Mouse (Mus musculus) heart, embryonic 15.5 days (tissue): ENCODE results near the gene Zbtb12. TPM values are rescaled to one million over a fixed set of nuclear protein-coding genes. Genes with fewer than 3 reads are reported as not detected.
"Not testable (repeated sequence)": the region's sequence is repeated elsewhere in the genome, so short reads cannot be mapped to it uniquely, and the experiment has no call there.

Experiments used
- ATAC-seq: fragments of 200-750 bp; cut with Nextera tagmentation; replicated peaks from 2 replicates; pipeline ENCODE4 v1.8.0; 2017; ENCODE audit warnings: low read depth, moderate TSS enrichment; ENCODE audit not compliant: insufficient number of reproducible peaks, insufficient read depth, low FRiP score
- H3K27ac ChIP-seq: fragments of 300-500 bp; sonication (generic); 2 replicates; pipeline ENCODE4 v1.5.1; 2015; ENCODE audit warnings: mild to moderate bottlenecking, inconsistent platforms
- H3K27me3 ChIP-seq: fragments of 300-500 bp; sonication (generic); 2 replicates; pipeline ENCODE4 v1.6.1; 2015; ENCODE audit warnings: inconsistent platforms
- H3K36me3 ChIP-seq: fragments of 300-500 bp; sonication (generic); 2 replicates; pipeline ENCODE4 v1.6.1; 2015; ENCODE audit warnings: mild to moderate bottlenecking, inconsistent platforms
- H3K4me1 ChIP-seq: fragments of 300-500 bp; sonication (generic); replicated peaks from 2 replicates; pipeline ENCODE4 v1.6.1; 2015; ENCODE audit warnings: inconsistent platforms
- H3K4me2 ChIP-seq: fragments of 300-500 bp; sonication (generic); 2 replicates; pipeline ENCODE4 v1.6.1; 2015; ENCODE audit warnings: inconsistent platforms, mild to moderate bottlenecking, moderate library complexity
- H3K4me3 ChIP-seq: fragments of 300-500 bp; sonication (generic); 2 replicates; pipeline ENCODE4 v1.5.1; 2015; ENCODE audit warnings: mild to moderate bottlenecking, inconsistent platforms
- H3K9ac ChIP-seq: fragments of 300-500 bp; sonication (generic); 2 replicates; pipeline ENCODE4 v1.6.1; 2015; ENCODE audit warnings: mild to moderate bottlenecking, inconsistent platforms
- H3K9me3 ChIP-seq: fragments of 300-500 bp; sonication (generic); replicated peaks from 2 replicates; pipeline ENCODE4 v1.6.1; 2016; ENCODE audit warnings: inconsistent platforms
- WGBS: fragments of 180-500 bp; shearing (Covaris S2); methylation state at CpG from one replicate; pipeline ENCODE4 v1.1.7; 2015; ENCODE audit warnings: mixed read lengths; 5-methylcytosine and 5-hydroxymethylcytosine counted together
- polyA plus RNA-seq: library from polyadenylated mRNA; unstranded; fragments of >200 nt; fragmentation: Nextera tagmentation; extraction: Ambion mirVana; gene quantifications from 2 replicates; pipeline ENCODE4 v1.2.1, GENCODE M21; 2015

Gene Zbtb12
- 1.1 and 1.8 TPM in 2 replicates for polyA plus RNA-seq

DNA sequence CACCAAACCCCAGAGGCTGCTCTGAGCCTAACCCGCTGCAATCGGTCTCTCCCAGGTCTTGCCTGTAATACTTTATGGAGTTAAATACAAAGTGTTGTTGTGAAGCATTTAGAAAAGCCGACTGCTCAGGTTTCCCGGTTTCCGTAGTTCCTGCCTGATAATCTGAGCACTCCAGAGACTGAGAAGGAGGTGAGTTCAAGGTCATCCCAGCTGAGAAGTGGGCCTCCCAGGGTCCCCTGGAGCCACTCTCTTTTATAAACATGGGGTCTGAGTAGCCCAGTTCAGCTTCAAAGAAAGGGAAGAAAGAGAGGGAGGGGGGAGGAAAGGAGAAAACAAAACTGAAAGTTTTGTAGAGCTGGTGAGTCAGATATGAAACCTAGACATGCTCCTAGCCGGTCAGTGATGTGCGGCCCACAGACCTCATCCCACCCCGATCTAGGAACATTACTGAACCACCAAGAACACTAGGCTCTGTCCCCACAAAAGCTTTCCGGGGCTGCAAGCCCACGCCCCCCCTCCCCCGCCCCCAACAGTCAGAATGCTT lies at the start of gene Zbtb12:
TSS of gene Zbtb12 (plus strand) at position 148 of the 544 bp plus-strand sequence.
- no peaks in the 10 kb centered on the region for H3K9me3 ChIP-seq
- 0 out of 2 replicates have a peak within 1 kb of the TSS, but pooled peaks have one; percentile 1 for H3K4me2 ChIP-seq
- H3K27ac ChIP-seq, result no peak within 1 kb of the TSS
- no peaks in the 10 kb centered on the region for H3K36me3 ChIP-seq
- H3K9ac ChIP-seq, result no peak within 1 kb of the TSS
- no peaks in the 10 kb centered on the region for H3K27me3 ChIP-seq
- no peak for ATAC-seq
- peaks cover 10% of the 10 kb centered on the region for H3K4me1 ChIP-seq
- 54% methylated on average over 11 of the region's 11 CpGs for WGBS
- H3K4me3 ChIP-seq, result no peak within 1 kb of the TSS

- H3K4me2 ChIP-seq, H3K27me3 ChIP-seq, H3K27ac ChIP-seq, H3K4me3 ChIP-seq, H3K9ac ChIP-seq, ATAC-seq, H3K9me3 ChIP-seq, H3K4me1 ChIP-seq: not testable (repeated sequence)
- H3K36me3 ChIP-seq, result peaks cover 52% of the 10 kb centered on the region
- 92% methylated on average over 1 of the region's 1 CpGs for whole genome bisulfite sequencing
These were observed 48.5 kb upstream of the Zbtb12 start for GRCm38 (mm10) chr17:34830776-34831175.

GRCm38 (mm10) chr17:34836155-34836855 lies 43.0 kb upstream of the Zbtb12 start:
- Histone ChIP-seq H3K9ac (peak overlapping the region; percentile 75), H3K27ac (peak overlapping the region; percentile 71; the same call in 1 of the 2 replicates), H3K4me2 (peak overlapping the region; percentile 99), H3K36me3 (peaks cover 32% of the 10 kb centered on the region), H3K4me3 (peak overlapping the region; percentile 92), H3K4me1 (peaks cover 20% of the 10 kb centered on the region), H3K27me3 (no peaks in the 10 kb centered on the region), H3K9me3 (no peaks in the 10 kb centered on the region)
- WGBS, result 5% methylated on average over 44 of the region's 48 CpGs
- ATAC-seq, result peak; percentile 56

DNA sequence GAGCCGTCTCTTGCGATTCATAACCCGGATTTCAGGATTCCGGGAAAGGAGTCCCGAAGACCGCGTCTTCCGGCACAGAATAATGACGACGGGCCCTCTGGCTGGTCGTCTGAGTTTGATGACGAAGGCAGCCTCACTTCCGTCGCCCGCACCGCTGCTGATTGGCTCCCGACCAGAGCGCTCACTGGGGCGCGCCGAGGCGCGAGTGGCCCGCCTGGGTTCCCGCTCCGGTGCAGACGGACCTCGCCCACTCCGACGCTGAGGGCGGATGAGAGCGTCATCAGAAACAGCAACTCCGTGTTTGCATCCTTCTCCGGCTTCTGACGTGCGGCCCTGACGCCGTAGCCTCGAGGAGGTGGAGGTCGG lies 42.4 kb upstream of the Zbtb12 start, which contains the start of the genes Stk19 and Dxo:
TSS of gene Stk19 (minus strand) at position 90 of the 366 bp plus-strand sequence.
TSS of gene Dxo (plus strand) at position 164 of the 366 bp plus-strand sequence.
- Histone ChIP-seq H3K4me2 (peak within 1 kb of the TSS; percentile 99), H3K9me3 (no peaks in the 10 kb centered on the region), H3K4me1 (peaks cover 20% of the 10 kb centered on the region), H3K27me3 (no peaks in the 10 kb centered on the region), H3K9ac (peak within 1 kb of the TSS; percentile 75), H3K4me3 (peak within 1 kb of the TSS; percentile 92), H3K27ac (peak within 1 kb of the TSS; percentile 71), H3K36me3 (peaks cover 34% of the 10 kb centered on the region)
- ATAC-seq, result peak; percentile 92
- WGBS, result under 1% methylated on average over 40 of the region's 40 CpGs

GRCm38 (mm10) chr17:34837464-34838324 lies 41.6 kb upstream of the Zbtb12 start:
- peak overlapping the region; percentile 71 for H3K27ac ChIP-seq
- ATAC-seq, result 0 out of 2 replicates have a peak, but pooled peaks have one; percentile 4

GRCm38 (mm10) chr17:34838785-34839184 lies 40.5 kb upstream of the Zbtb12 start:
- Histone ChIP-seq H3K9ac (no peak overlapping the region), H3K27me3 (no peaks in the 10 kb centered on the region), H3K4me3 (no peak overlapping the region), H3K27ac (no peak overlapping the region), H3K4me1 (peaks cover 20% of the 10 kb centered on the region), H3K4me2 (no peak overlapping the region), H3K9me3 (no peaks in the 10 kb centered on the region), H3K36me3 (peaks cover 44% of the 10 kb centered on the region)
- no peak for ATAC-seq
- 88% methylated on average over 7 of the region's 7 CpGs for WGBS

More at GRCm38 (mm10) chr17:34837464-34838324, 41.6 kb upstream of the Zbtb12 start:
- Histone ChIP-seq H3K36me3 (peaks cover 39% of the 10 kb centered on the region), H3K4me1 (peaks cover 20% of the 10 kb centered on the region), H3K4me2 (peak overlapping the region; percentile 99), H3K4me3 (peak overlapping the region; percentile 92), H3K9me3 (no peaks in the 10 kb centered on the region), H3K27me3 (no peaks in the 10 kb centered on the region), H3K9ac (peak overlapping the region; percentile 75)
- 36% methylated on average over 43 of the region's 43 CpGs for WGBS

DNA sequence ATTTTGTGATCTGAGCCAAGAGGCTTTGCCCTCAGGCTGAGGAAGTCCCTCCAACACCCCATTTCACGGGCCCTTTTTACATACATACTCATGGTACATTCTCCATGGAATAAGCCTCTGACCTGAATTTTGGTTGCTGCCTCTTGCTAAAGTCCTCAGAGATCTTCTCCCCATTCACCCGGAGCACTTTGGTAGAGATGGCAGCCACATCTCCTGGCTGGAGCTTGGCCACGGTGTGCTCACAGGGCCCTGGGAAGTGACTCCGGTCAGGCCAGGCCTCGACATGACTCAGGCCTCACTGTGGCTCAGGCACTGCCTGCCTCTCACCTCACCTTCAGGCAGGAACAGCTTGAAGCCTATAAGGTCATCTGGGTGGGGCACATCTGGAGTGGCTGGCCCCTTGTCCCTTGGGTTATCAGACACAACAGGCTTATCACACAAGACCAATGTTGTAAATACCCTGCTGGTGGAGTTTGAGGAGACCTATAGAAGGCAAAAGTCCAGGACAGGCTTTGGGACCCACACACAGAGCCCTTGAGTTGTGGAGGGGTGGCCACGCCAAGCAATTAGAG lies 38.5 kb upstream of the Zbtb12 start:
- H3K27ac ChIP-seq, result no peak overlapping the region
- H3K4me1 ChIP-seq, result peaks cover 16% of the 10 kb centered on the region
- H3K27me3 ChIP-seq, result no peaks in the 10 kb centered on the region
- no peaks in the 10 kb centered on the region for H3K9me3 ChIP-seq
- no peak overlapping the region for H3K9ac ChIP-seq
- WGBS, result 88% methylated on average over 6 of the region's 6 CpGs
- H3K36me3 ChIP-seq, result peaks cover 56% of the 10 kb centered on the region
- H3K4me3 ChIP-seq, result no peak overlapping the region
- H3K4me2 ChIP-seq, result no peak overlapping the region
- no peak for ATAC-seq

DNA sequence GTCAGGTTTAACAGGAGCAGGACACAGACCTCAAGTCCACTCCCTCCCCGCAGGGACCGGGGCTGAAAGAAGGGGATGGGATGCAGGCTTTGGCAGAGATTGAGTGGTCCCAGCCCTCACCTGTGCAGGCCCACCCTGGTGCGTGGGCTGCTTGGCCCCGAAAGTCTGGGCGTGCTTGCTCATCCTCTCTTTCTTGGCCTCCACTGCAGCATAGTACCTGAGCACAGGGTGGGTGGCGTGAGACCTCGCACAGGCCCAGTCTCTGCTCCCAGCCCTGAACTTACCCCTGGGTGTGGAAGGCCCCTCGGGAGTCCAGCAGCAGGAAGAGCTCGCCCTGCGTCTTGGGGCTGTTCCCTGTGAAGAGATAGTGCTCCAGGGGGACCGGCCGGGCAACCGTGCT lies 34.4 kb upstream of the Zbtb12 start:
- no peak for ATAC-seq
- peaks cover 65% of the 10 kb centered on the region for H3K36me3 ChIP-seq
- no peak overlapping the region for H3K9ac ChIP-seq
- H3K4me3 ChIP-seq, result no peak overlapping the region
- no peaks in the 10 kb centered on the region for H3K9me3 ChIP-seq
- no peak overlapping the region for H3K27ac ChIP-seq
- 91% methylated on average over 13 of the region's 13 CpGs for WGBS
- H3K27me3 ChIP-seq, result no peaks in the 10 kb centered on the region
- H3K4me1 ChIP-seq, result peaks cover 5% of the 10 kb centered on the region
- no peak overlapping the region for H3K4me2 ChIP-seq

- no peak overlapping the region for H3K4me2 ChIP-seq
- no peaks in the 10 kb centered on the region for H3K27me3 ChIP-seq
- WGBS, result 89% methylated on average over 6 of the region's 6 CpGs
- no peak overlapping the region for H3K4me3 ChIP-seq
- H3K9me3 ChIP-seq, result no peaks in the 10 kb centered on the region
- no peak overlapping the region for H3K9ac ChIP-seq
- H3K4me1 ChIP-seq, result peaks cover 19% of the 10 kb centered on the region
- ATAC-seq, result no peak
- no peak overlapping the region for H3K27ac ChIP-seq
- H3K36me3 ChIP-seq, result peaks cover 43% of the 10 kb centered on the region
These were observed 32.1 kb upstream of the Zbtb12 start for GRCm38 (mm10) chr17:34847192-34847591.

DNA sequence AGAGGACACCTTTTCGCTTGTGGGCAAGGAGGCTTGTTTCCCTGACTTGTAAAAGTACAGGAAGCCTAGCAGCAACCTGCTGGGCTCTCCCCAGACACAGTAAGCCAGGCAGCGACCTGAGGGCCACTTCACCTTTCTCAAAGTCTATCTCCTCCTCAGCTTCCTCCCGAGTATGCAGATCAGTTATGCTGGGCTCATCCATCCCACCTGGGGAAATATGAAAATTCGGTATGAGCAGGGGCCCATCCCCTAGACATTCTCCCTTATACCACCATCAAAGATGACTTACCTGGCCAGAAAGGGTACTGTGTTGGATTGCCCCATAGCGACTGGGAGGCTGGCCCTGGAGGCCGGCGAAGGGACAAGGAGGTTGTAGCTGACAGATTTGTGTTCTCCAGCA lies 31.7 kb upstream of the Zbtb12 start:
- Histone ChIP-seq H3K27ac (no peak overlapping the region), H3K27me3 (no peaks in the 10 kb centered on the region), H3K9ac (no peak overlapping the region), H3K36me3 (peaks cover 39% of the 10 kb centered on the region), H3K4me3 (no peak overlapping the region), H3K4me2 (no peak overlapping the region), H3K4me1 (peaks cover 19% of the 10 kb centered on the region), H3K9me3 (no peaks in the 10 kb centered on the region)
- 88% methylated on average over 7 of the region's 7 CpGs for WGBS
- no peak for ATAC-seq
